Mouse (Mus musculus): ENCODE results near the gene Gm43638.
"Not testable (repeated sequence)": the region's sequence is repeated elsewhere in the genome, so short reads cannot be mapped to it uniquely, and the experiment has no call there.

DNA sequence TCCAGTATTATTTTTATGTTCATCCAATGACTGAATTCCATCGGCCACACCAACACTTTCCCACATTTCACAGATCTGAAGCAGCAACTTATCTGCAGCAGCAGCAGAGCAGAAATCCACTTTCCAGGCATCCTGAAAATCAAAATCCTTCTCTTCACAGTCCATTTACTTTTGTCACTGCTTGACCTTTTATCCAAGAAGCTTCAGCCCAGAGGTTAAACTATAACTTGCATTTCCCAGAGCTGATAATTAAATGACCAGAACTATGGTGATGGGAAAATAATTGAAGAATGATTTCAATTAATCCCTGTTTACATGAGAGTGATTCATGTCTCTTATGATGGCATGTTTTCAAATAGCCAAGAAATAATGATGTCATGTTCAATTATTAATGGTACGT is 62.6 kb downstream of the Gm43638 start, which contains the start of gene Ugt2b38:
- not testable (repeated sequence) for TF ChIP-seq CTCF (conservative IDR thresholded peaks at IDR 0.05 in 1 of 2, IDR thresholded peaks at IDR 0.05 in 1 of 2; ENCODE audit: low read depth in 2 of 2, low read length in 2 of 2); TBP (conservative IDR thresholded peaks at IDR 0.05; ENCODE audit: low read depth, low read length); RCOR1 (conservative IDR thresholded peaks at IDR 0.05; ENCODE audit: low read depth, low read length); EP300 (IDR thresholded peaks at IDR 0.05; ENCODE audit: low read length); MXI1 (IDR thresholded peaks at IDR 0.05; ENCODE audit: low read depth, low read length)
